Mouse (Mus musculus) MEL (cell line): ENCODE measurements around the gene Prss56. TPM values are rescaled to one million over a fixed set of nuclear protein-coding genes. Genes with fewer than 3 reads are reported as not detected.

Experiments
- DNase-seq: peaks from one replicate; pipeline ENCODE4 v3.0.0; 2011; ENCODE audit warnings: low read depth, low spot score
- H3K27ac ChIP-seq: 2 replicates; pipeline ENCODE4 v1.5.1; 2012; ENCODE audit warnings: low read depth, mild to moderate bottlenecking, control low read depth, low read length, moderate library complexity; ENCODE audit not compliant: control insufficient read depth
- H3K27me3 ChIP-seq, 2 experiments: fragments of 150-350 bp in 1 of 2; sonication (generic) in 1 of 2; 2 replicates each; pipeline ENCODE4 v1.6.1; 2012; ENCODE audit warnings: low read length in 2 of 2, mild to moderate bottlenecking in 2 of 2, improper control_type of control experiment in 1 of 2, moderate library complexity in 1 of 2; ENCODE audit not compliant: insufficient read depth in 2 of 2, control insufficient read depth in 1 of 2
- H3K36me3 ChIP-seq, 2 experiments: 2 replicates each; pipeline ENCODE4 v1.6.1; 2012 to 2014; ENCODE audit warnings: low read length in 2 of 2, improper control_type of control experiment in 1 of 2, inconsistent platforms in 1 of 2, mild to moderate bottlenecking in 1 of 2; ENCODE audit not compliant: insufficient read depth in 2 of 2, control insufficient read depth in 1 of 2
- H3K4me1 ChIP-seq, 2 experiments: fragments of 150-350 bp in 1 of 2; sonication (generic) in 1 of 2; 2 replicates each; pipeline ENCODE4 v1.6.1; 2012; ENCODE audit warnings: low read length in 2 of 2, improper control_type of control experiment in 1 of 2, mild to moderate bottlenecking in 1 of 2; ENCODE audit not compliant: insufficient read depth in 2 of 2, control insufficient read depth in 1 of 2
- H3K4me3 ChIP-seq, 2 experiments: fragments of 150-350 bp in 1 of 2; sonication (generic) in 1 of 2; 2 replicates each; pipeline ENCODE4 v1.5.1; 2012; ENCODE audit warnings: low read depth in 2 of 2, low read length in 2 of 2, mild to moderate bottlenecking in 2 of 2, moderate library complexity in 2 of 2, control low read depth in 1 of 2, improper control_type of control experiment in 1 of 2; ENCODE audit not compliant: control insufficient read depth in 1 of 2, insufficient read depth in 1 of 2
- H3K79me2 ChIP-seq: 2 replicates; pipeline ENCODE4 v1.6.1; 2012; ENCODE audit warnings: mild to moderate bottlenecking, low read length, moderate library complexity; ENCODE audit not compliant: control insufficient read depth, poor library complexity, insufficient read depth
- H3K9ac ChIP-seq: 2 replicates; pipeline ENCODE4 v1.6.1; 2012; ENCODE audit warnings: low read depth, mild to moderate bottlenecking, control low read depth, low read length, moderate library complexity; ENCODE audit not compliant: control insufficient read depth, poor library complexity, severe bottlenecking
- H3K9me3 ChIP-seq: fragments of 150-350 bp; sonication (generic); replicated peaks from 2 replicates; pipeline ENCODE4 v1.6.1; 2012; ENCODE audit warnings: mild to moderate bottlenecking, low read length, improper control_type of control experiment, moderate library complexity; ENCODE audit not compliant: insufficient read depth
- BHLHE40 ChIP-seq: IDR thresholded peaks from 2 replicates; pipeline ENCODE4 v1.6.1; 2012; ENCODE audit warnings: low read depth, mild to moderate bottlenecking, inconsistent platforms, low read length, improper control_type of control experiment, borderline replicate concordance
- CHD1 ChIP-seq: IDR thresholded peaks from 2 replicates; pipeline ENCODE4 v1.6.1; 2012; ENCODE audit warnings: low read depth, mild to moderate bottlenecking, inconsistent platforms, low read length, improper control_type of control experiment
- CTCF ChIP-seq, 3 experiments: IDR thresholded peaks in 2 of 3; conservative IDR thresholded peaks in 1 of 3; 2 replicates each; pipeline ENCODE4 v1.5.1; 2011 to 2012; ENCODE audit warnings: low read length in 3 of 3, low read depth in 2 of 3, mild to moderate bottlenecking in 2 of 3, improper control_type of control experiment in 1 of 3, inconsistent platforms in 1 of 3, mixed read lengths in 1 of 3, moderate library complexity in 1 of 3; ENCODE audit not compliant: control insufficient read depth in 1 of 3, insufficient read depth in 1 of 3, poor library complexity in 1 of 3, severe bottlenecking in 1 of 3
- E2F4 ChIP-seq: IDR thresholded peaks from 2 replicates; pipeline ENCODE4 v1.6.1; 2011; ENCODE audit warnings: low read depth, low read length, improper control_type of control experiment, borderline replicate concordance
- ELF1 ChIP-seq: IDR thresholded peaks from 2 replicates; pipeline ENCODE4 v1.6.1; 2014; ENCODE audit warnings: low read depth, mild to moderate bottlenecking, inconsistent platforms, low read length, improper control_type of control experiment, moderate library complexity
- EP300 ChIP-seq, 2 experiments: IDR thresholded peaks; 2 replicates each; pipeline ENCODE4 v1.6.1; 2011; ENCODE audit warnings: improper control_type of control experiment in 2 of 2, low read length in 2 of 2, low read depth in 1 of 2, mild to moderate bottlenecking in 1 of 2
- ETS1 ChIP-seq: IDR thresholded peaks from 2 replicates; pipeline ENCODE4 v1.6.1; 2012; ENCODE audit warnings: low read depth, mild to moderate bottlenecking, inconsistent platforms, low read length, improper control_type of control experiment, moderate library complexity
- GABPA ChIP-seq: IDR thresholded peaks from 2 replicates; pipeline ENCODE4 v1.6.1; 2012; ENCODE audit warnings: low read depth, mild to moderate bottlenecking, inconsistent platforms, low read length, improper control_type of control experiment, moderate library complexity
- GATA1 ChIP-seq: IDR thresholded peaks from 2 replicates; pipeline ENCODE4 v1.6.1; 2011; ENCODE audit warnings: low read depth, low read length, improper control_type of control experiment
- HCFC1 ChIP-seq: IDR thresholded peaks from 2 replicates; pipeline ENCODE4 v1.6.1; 2012; ENCODE audit warnings: low read depth, mild to moderate bottlenecking, inconsistent platforms, low read length, improper control_type of control experiment, moderate library complexity
- JUND ChIP-seq: IDR thresholded peaks from 2 replicates; pipeline ENCODE4 v1.6.1; 2011; ENCODE audit warnings: low read depth, mild to moderate bottlenecking, improper control_type of control experiment, low read length
- KAT2A ChIP-seq: conservative IDR thresholded peaks from 2 replicates; pipeline ENCODE4 v1.6.1; 2012; ENCODE audit warnings: low read depth, low read length, improper control_type of control experiment, inconsistent platforms
- MAZ ChIP-seq: IDR thresholded peaks from 2 replicates; pipeline ENCODE4 v1.6.1; 2012; ENCODE audit warnings: low read depth, mild to moderate bottlenecking, inconsistent platforms, low read length, improper control_type of control experiment
- MEF2A ChIP-seq: IDR thresholded peaks from 2 replicates; pipeline ENCODE4 v1.6.1; 2014; ENCODE audit warnings: low read depth, mild to moderate bottlenecking, inconsistent platforms, low read length, improper control_type of control experiment; ENCODE audit not compliant: poor library complexity, insufficient replicate concordance, severe bottlenecking; ENCODE audit errors: extremely low read depth
- MXI1 ChIP-seq: IDR thresholded peaks from 2 replicates; pipeline ENCODE4 v1.6.1; 2011; ENCODE audit warnings: mild to moderate bottlenecking, low read depth, low read length, improper control_type of control experiment
- MYB ChIP-seq: IDR thresholded peaks from 2 replicates; pipeline ENCODE4 v1.6.1; 2011; ENCODE audit warnings: mild to moderate bottlenecking, low read depth, low read length, improper control_type of control experiment
- NELFE ChIP-seq: IDR thresholded peaks from 2 replicates; pipeline ENCODE4 v1.6.1; 2011; ENCODE audit warnings: low read depth, low read length, improper control_type of control experiment
- NRF1 ChIP-seq: IDR thresholded peaks from 2 replicates; pipeline ENCODE4 v1.6.1; 2014; ENCODE audit warnings: low read depth, mild to moderate bottlenecking, inconsistent platforms, low read length, improper control_type of control experiment, moderate library complexity; ENCODE audit not compliant: poor library complexity, insufficient read depth, severe bottlenecking
- SMC3 ChIP-seq: IDR thresholded peaks from 2 replicates; pipeline ENCODE4 v1.6.1; 2011; ENCODE audit warnings: low read depth, low read length, improper control_type of control experiment
- TBP ChIP-seq: IDR thresholded peaks from 2 replicates; pipeline ENCODE4 v1.8.0; 2011; ENCODE audit warnings: low read depth, low read length, improper control_type of control experiment
- TCF12 ChIP-seq: IDR thresholded peaks from 2 replicates; pipeline ENCODE4 v1.6.1; 2014; ENCODE audit warnings: low read depth, mild to moderate bottlenecking, inconsistent platforms, low read length, improper control_type of control experiment, moderate library complexity
- USF2 ChIP-seq, 2 experiments: IDR thresholded peaks; 2 replicates each; pipeline ENCODE4 v1.6.1; 2011 to 2012; ENCODE audit warnings: improper control_type of control experiment in 2 of 2, low read length in 2 of 2, borderline replicate concordance in 1 of 2, inconsistent platforms in 1 of 2, low read depth in 1 of 2, mild to moderate bottlenecking in 1 of 2; ENCODE audit not compliant: insufficient read depth in 1 of 2
- ZC3H11A ChIP-seq: IDR thresholded peaks from 2 replicates; pipeline ENCODE4 v1.6.1; 2012; ENCODE audit warnings: low read depth, mild to moderate bottlenecking, inconsistent platforms, low read length, improper control_type of control experiment
- ZMIZ1 ChIP-seq: IDR thresholded peaks from 2 replicates; pipeline ENCODE4 v1.6.1; 2012; ENCODE audit warnings: low read depth, mild to moderate bottlenecking, inconsistent platforms, low read length, improper control_type of control experiment, moderate library complexity
- ZNF384 ChIP-seq: IDR thresholded peaks from 2 replicates; pipeline ENCODE4 v1.6.1; 2012; ENCODE audit warnings: low read depth, mild to moderate bottlenecking, inconsistent platforms, low read length, improper control_type of control experiment
- polyA plus RNA-seq, 2 experiments: library from polyadenylated mRNA; stranded (reverse) in 1 of 2; unstranded in 1 of 2; fragments of >175 nt in 1 of 2; fragments of >200 nt in 1 of 2; gene quantifications; 2 replicates each; pipeline versions ENCODE4 v1.2.1 to v1.2.4; 2012; ENCODE audit warnings: low replicate concordance in 2 of 2, low read depth in 1 of 2; ENCODE audit not compliant: insufficient read length in 2 of 2, insufficient read depth in 1 of 2, missing spikeins in 1 of 2
- total RNA-seq: library from RNA; depleted of rRNA; stranded (reverse); fragments of 300-350 nt; gene quantifications from 2 replicates; pipeline ENCODE4 v1.2.3, GENCODE M21; 2012

Gene Prss56
- total and polyA plus RNA-seq, 3 experiments = 0.08 TPM; not detected in 2

- H3K4me3 ChIP-seq = no peak overlapping the region
- H3K9ac ChIP-seq = no peak overlapping the region
- no peaks in the 10 kb centered on the region for H3K9me3 ChIP-seq
- no peaks in the 10 kb centered on the region for H3K36me3 ChIP-seq
- TF ChIP-seq BHLHE40 (no peak), ZNF384 (no peak), HCFC1 (no peak), TBP (no peak), CHD1 (no peak), CTCF (IDR thresholded peaks at IDR 0.05 in 2 of 3, conservative IDR thresholded peaks at IDR 0.05 in 1 of 3; ENCODE audit: control insufficient read depth in 1 of 3, insufficient read depth in 1 of 3, low read depth in 2 of 3, low read length in 3 of 3, poor library complexity in 1 of 3, severe bottlenecking in 1 of 3) (no peak), SMC3 (no peak), ETS1 (no peak), ZMIZ1 (no peak), NELFE (no peak), GABPA (no peak), ZC3H11A (no peak), GATA1 (no peak), MEF2A (no peak), ELF1 (no peak)
- no peak overlapping the region for H3K27ac ChIP-seq
- no peaks in the 10 kb centered on the region for H3K79me2 ChIP-seq
- no peaks in the 10 kb centered on the region for H3K27me3 ChIP-seq
- 0 out of 4 replicates have a peak, but pooled peaks cover 0 to 6% of the 10 kb centered on the region in 2 experiments for H3K4me1 ChIP-seq
- DNase-seq = no peak
These were observed 31.8 kb upstream of the Prss56 start for GRCm38 (mm10) chr1:87151286-87151685.

- Histone ChIP-seq H3K9ac (no peak overlapping the region), H3K4me3 (no peak overlapping the region), H3K36me3 (no peaks in the 10 kb centered on the region), H3K79me2 (no peaks in the 10 kb centered on the region), H3K4me1 (no peaks in the 10 kb centered on the region), H3K9me3 (no peaks in the 10 kb centered on the region), H3K27ac (no peak overlapping the region), H3K27me3 (peaks cover 0 to 1% of the 10 kb centered on the region in 2 experiments; a peak in 1 of 4 replicates)
- TF ChIP-seq GATA1 (no peak), ZMIZ1 (no peak), MAZ (no peak), MYB (no peak), NRF1 (no peak), CHD1 (no peak), TCF12 (no peak), JUND (no peak), USF2 (IDR thresholded peaks at IDR 0.05; ENCODE audit: borderline replicate concordance in 1 of 2, insufficient read depth in 1 of 2, low read depth in 1 of 2, low read length in 2 of 2) (no peak), ZNF384 (no peak), NELFE (no peak), KAT2A (no peak), E2F4 (no peak), EP300 (IDR thresholded peaks at IDR 0.05; ENCODE audit: low read depth in 1 of 2, low read length in 2 of 2) (no peak), MXI1 (no peak)
- no peak for DNase-seq
These were observed 29.2 kb upstream of the Prss56 start for GRCm38 (mm10) chr1:87153776-87154500.
